Mouse (Mus musculus) kidney, adult 9 months (tissue): ENCODE results near the gene Tnfrsf18.

Source experiments
- DNase-seq: peaks from one replicate; pipeline ENCODE4 v3.0.0; 2022

Tnfrsf18 gene

GRCm38 (mm10) chr4:156077499-156078301 is 51.7 kb downstream of the Tnfrsf18 start:
- peak; percentile 75 for DNase-seq
